Mouse (Mus musculus) c-Kit-negative CD71-positive TER-119-positive erythroid progenitor cells, embryonic 14.5 days (primary cell): Measurements from ENCODE around the gene Mrps30.
"Not testable (repeated sequence)": the region's sequence is repeated elsewhere in the genome, so short reads cannot be mapped to it uniquely, and the experiment has no call there.

Experiments
- DNase-seq: peaks from one replicate; pipeline ENCODE4 v3.0.0-alpha.2; 2013; ENCODE audit warnings: low read depth, low spot score

The Mrps30 gene

DNA sequence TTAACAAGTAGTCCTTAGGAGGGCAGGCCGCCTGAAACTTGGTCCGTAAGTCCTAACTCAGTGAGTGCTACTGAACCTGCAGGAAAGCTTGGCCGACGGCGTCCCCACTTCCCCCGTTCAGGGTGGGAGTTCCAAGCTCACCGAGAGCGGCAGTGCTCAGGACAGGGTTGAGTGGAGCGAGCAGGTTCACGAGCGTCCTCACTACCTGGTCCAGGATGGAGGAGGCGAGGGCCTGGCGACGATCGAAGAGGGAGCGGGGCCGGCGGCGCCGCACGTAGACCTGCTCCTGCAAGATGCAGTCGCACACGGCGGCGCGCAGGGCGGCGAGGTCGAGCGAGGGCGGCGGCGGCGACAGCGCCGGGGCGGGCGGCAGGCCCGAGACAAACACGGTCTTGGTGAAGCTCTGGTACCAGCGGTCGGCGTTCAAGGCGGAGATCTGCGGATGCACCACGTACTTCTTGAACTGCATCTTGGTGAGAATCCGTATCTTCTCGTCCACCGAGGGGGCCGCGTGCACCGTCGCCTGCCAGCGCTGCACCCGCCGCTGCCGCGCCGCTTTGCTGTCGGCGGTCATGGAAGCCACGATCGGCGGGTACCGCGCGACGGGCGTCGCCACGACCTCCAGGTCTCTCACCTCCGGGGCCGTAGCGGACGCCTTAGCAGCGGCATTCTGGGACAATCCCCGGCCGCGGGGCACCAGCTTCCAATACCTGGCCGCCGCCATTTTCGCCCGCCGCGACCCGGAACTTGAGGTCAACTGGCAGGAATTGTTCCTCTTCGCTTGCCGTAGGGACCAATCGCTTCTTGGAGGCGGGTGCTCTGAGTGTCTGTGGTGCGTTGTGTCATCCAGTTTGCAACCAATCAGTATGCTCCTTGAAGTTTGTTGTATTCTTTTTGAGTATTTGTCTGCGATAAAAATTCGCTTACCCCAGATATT, at the start of gene Mrps30, which contains the start of gene B430218F22Rik:
TSS of gene Mrps30 (minus strand) at position 742 of the 937 bp plus-strand sequence.
TSS of gene B430218F22Rik (plus strand) at position 120 of the 937 bp plus-strand sequence.
- DNase-seq = peak; percentile 87

DNA sequence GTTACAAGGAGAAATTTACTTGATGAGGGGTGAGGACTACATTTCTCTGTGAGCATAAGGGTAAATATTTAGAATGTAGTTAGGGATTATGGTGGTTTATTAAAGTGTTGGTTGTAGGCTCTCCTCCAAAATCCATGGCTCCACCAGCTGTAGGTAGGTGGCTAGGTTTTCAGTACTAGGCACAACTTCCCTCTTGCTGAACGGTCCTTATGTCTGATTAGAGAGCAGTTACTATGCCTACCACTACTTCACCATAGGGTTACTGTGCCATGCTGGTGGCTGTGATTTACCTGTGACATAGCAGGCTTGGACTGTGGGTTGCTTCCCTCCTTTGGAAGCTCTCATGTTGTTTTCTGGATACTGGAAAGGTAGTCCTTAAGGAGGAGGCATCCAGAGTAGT, 33.8 kb upstream of the Mrps30 start:
- DNase-seq = no peak

DNA sequence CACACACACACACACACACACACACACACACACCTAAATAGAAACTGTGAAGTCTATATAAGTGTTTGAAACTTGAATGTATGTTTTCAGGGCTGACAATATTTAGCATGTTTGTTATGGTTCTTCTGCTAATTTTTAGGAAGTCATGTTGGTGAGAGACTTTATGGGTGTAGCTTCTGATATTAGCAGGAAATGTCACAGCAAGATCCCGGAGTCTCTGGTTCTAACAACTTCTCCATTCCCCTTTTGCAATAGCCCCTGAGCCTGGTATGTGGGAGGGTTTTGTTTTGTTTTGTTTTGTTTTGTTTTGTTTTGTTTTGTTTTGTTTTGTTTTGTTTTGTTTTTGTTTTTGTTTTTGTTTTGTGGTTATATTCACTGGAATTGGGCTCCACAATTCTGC, 33.4 kb upstream of the Mrps30 start:
- DNase-seq = no peak

DNA sequence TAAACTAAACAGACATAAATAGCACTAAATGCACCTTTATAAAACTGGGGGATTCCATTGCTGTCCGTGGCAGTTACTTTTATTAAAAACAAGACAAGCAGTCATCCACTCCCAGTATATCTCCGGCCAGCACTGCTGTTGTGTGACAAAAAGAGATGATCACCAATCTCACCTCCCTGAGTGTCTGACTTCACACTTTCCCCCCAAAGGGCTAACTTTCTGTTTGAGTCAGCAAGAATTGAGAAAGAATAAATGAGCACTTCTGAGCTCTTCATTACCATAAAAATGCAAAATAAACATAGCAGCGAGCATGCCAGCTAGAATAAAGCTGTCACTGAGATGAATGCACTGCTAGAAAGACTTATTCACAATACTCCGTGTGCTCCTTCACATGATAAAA, 31.1 kb upstream of the Mrps30 start:
- no peak for DNase-seq

DNA sequence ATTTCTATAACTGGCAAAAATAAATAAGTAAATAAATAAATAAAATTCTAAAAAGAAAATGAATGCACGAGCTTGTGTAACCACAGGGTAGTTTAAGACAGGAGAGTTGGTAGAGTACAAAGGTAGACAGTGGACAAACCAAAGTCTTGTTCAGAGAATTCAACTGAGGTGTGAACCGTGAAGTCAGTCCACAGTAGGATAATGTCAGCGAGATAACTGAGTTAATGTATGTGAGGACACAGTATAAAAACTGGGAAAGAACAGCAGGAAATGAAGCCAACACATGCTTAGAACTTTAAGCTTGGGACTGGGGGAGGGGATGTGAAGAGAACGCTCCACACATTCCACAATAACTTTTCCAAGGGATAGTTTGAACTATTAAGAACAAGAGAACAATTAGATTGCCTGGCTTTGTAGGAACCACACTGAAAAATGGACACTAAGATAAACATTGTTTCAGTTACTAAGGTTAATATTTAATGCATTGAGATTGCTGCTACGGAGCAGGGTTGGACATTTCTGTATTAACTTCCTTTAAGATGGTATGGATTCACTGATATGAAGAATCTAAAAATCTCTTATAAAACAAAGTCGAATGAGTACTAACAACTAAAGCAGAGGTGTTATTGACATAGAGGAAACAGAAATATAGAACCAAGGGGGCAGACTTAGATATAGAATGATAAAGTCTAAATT, 24.4 kb upstream of the Mrps30 start:
- DNase-seq = no peak

DNA sequence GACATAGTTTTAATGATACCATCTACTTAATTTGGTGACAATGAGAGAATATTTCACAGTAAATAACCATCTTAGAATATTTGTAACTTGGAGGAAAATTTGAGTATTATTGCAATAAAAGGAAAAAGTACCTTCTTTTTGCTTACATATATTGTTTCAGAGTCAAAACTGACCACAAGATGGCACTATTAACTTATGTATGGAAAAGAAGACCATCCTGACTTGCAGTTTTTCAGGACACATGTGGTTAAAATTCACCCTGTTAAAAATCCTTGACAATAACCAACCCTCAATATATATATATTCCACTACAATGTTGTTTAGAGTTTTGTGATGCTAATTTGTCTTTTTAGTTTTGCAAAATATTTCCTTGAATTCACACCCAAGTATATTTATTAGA, 16.5 kb upstream of the Mrps30 start:
- no peak for DNase-seq

DNA sequence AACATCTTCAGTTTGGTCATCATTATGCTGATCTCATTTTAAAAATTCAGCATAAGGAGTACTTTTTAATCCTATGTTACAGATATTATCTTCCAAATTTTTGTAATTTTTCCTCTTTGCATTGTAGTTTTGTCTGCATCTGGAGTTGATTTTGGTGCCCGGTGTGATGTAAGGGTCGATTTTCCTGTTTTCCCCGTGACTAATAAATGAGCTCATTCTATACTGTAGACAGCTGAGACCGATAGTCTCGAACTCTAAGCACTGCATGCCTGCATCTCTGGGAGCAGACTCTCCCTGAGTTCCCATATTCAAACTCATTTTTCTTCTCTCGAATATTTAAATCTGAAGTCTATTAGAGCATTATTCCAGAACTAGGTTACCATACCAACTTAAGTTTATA, 13.3 kb upstream of the Mrps30 start:
- DNase-seq = no peak

DNA sequence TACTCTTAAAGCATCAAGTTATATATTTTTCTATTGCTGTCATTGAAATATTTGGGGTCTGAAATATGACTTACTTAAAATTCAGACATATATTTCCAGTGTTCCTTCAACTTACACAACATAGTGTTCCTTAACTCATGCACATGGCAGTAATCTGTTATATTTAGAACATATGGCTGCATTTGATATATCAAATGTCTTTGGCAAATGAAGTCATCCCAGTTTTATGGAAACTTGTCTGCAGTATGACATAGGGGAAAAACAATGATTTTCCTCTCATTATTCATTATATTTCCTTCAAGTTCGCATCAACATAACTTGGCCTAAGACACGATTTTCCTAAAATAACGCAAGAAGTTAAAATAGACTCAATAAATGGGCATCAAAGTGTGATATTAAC, 8.8 kb upstream of the Mrps30 start:
- no peak for DNase-seq

DNA sequence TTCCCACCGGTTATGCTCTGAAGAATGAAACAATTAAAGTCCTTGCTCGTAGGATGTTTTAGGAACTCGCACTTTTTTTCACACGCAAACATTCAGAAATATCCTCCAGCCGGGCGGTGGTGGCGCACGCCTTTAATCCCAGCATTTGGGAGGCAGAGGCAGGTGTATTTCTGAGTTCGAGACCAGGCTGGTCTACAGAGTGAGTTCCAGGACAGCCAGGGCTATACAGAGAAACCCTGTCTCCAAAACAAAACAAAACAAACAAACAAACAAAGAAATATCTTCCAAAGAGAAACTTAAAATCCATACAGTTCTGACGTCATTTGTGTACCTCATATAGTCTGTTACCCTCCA, 373 bp upstream of the Mrps30 start:
- not testable (repeated sequence) for DNase-seq

DNA sequence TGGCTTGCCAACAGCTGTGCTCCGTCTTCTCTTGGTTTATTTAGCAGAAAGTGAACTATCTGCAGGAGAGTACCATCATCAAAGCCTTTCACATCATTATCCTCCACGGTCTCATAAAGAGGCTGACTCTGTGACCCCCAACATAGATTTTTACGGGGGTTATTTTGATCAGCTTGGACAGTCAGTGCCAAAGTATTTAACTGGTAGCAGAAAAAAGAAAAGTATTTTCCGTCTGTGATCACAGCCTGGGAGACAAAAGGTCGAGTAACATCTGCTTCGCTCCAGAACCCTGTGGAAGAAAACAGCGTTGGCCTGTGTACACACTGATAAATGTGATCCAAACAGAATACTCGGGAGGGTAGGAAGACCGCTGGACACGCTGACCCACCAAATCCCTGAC, 6.7 kb downstream of the Mrps30 start:
- no peak for DNase-seq

DNA sequence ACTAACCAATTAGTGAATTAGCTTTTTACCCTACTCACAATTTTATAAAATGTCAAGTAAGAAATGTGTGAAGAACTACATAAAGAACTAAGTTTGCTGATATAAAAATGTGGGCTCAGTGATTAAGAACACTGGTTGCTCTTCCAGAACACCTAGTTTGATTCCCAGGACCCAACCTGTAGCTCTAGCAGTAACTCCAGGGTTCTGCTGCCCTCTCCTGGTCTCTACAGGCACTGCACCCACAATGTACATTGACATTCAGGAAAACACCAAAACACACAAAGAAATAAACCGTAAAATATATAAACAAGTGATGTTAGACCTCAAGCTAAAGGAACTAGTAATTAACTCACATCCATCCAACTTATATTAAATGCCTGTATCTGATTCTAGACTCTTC, 7.9 kb downstream of the Mrps30 start:
- peak; percentile 24 for DNase-seq

DNA sequence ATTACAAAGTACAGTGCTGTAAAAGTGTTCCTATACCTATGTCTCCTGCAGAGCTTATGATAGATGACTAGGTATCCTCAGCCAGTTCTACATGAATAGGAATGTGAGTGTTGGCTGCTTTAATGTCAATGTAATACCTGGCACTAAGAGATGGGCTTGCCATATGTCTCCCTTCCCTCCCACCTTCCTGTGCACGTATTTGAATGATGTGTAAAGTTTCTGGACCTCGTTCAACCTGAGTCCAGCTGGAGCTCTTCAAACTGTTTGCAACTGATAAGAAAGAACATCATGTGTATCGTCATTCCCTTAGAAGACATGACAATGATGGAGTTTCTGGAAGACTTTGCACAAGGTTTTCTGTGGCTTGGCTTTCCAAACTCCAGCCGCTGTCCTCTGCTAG, 14.2 kb downstream of the Mrps30 start:
- DNase-seq = no peak

DNA sequence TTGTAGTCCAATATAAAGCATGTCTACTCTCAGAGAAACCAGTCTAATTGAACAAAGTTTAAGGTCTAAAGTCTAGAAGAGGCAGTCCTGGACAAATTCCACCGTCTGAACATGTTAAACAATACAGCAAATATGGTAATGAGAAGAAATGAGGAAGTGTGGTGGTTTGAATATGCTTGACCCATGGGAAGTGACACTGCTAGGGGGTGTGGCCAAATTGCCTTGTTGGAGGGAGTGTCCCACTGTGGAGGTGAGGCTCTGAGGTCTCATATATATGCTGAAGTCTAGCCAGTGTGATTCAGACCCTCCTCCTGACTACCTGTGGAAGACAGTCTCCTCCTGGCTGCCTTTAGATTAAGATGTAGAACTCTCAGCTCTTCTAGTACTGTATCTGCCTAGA, 21.3 kb downstream of the Mrps30 start:
- DNase-seq = no peak

DNA sequence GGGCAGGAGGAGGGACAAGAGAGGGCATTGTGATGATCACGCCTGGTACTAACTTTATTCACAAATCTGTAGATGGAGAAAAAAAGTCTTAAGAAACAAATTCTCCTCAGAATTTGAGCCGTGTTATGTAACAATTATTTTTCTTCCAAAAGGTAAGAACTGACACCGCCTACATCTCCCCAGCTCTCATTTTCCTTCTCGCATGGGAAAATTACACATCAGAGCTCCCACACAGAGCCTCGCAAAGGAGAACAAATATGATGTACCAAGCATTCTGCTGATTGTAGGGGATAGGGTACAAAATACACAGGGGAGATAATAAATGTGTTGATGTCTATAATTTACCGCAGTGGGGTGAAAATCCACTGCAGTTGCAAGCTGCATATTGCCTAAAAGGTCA, 23.7 kb downstream of the Mrps30 start:
- no peak for DNase-seq

DNA sequence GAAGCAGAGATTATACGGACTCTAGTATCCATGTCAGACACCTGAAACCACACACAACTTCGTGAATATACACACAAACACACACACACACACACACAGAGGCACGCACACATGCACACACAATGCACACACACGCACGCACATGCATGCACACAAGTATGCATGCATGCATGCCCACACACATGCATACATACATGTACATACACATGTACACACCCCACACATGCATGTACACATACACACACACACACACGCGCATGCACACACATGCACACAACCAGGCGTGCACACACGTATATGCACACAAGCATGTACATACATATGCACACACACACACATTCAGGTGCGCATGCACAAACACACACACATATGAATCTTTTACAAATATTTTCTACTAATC, 36.2 kb downstream of the Mrps30 start:
- no peak for DNase-seq

DNA sequence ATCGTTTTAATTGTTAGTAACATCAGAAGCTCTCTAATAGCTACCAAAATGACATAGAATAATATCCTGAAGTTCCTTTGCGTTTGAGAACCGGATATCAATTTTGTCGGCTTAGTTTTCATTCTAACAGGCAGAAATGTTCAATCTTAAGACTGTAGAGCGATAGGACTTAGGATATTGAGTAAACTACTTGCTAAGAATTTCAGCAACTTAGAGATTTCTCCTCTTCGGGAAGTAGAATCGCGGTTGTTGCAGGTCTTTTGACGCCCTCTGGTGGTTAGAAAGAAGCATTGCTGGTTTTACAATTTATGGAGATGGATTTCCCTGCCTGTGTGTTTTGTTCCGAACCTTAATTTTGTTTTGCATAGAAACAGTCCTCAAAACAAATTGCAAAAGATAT, 36.8 kb downstream of the Mrps30 start:
- DNase-seq = no peak
